Mouse (Mus musculus): ENCODE results near the gene Pold3.
"Not testable (repeated sequence)": the region's sequence is repeated elsewhere in the genome, so short reads cannot be mapped to it uniquely, and the experiment has no call there.

The Pold3 gene

GRCm38 (mm10) chr7:100114279-100114678, 7.1 kb downstream of the Pold3 start:
- in situ Hi-C loops (cut with MboI; ENCODE audit: unreplicated experiment in 2 of 2) = no loop called here

- in situ Hi-C loops (cut with MboI; ENCODE audit: unreplicated experiment in 2 of 2) = no loop called here
These were observed 7.5 kb downstream of the Pold3 start for GRCm38 (mm10) chr7:100113821-100114220.

GRCm38 (mm10) chr7:100111506-100111905, 9.9 kb downstream of the Pold3 start:
- in situ Hi-C loops (cut with MboI; ENCODE audit: unreplicated experiment in 2 of 2) = no loop called here

GRCm38 (mm10) chr7:100108341-100108740, 13.0 kb downstream of the Pold3 start:
- in situ Hi-C loops (cut with MboI; ENCODE audit: unreplicated experiment in 2 of 2) = loop anchor here (5.0 to 10.0 kb wide), 2 partner anchors 181 to 184 kb away; no protein-coding TSS in a partner anchor

GRCm38 (mm10) chr7:100104677-100105076, 16.7 kb downstream of the Pold3 start:
- in situ Hi-C loops (cut with MboI; ENCODE audit: unreplicated experiment in 2 of 2) = loop anchor here (5.0 to 10.0 kb wide), 2 partner anchors 177 to 180 kb away; no protein-coding TSS in a partner anchor

GRCm38 (mm10) chr7:100100031-100100595, 21.3 kb downstream of the Pold3 start:
- in situ Hi-C loops (cut with MboI; ENCODE audit: unreplicated experiment in 2 of 2) = loop anchor here in 1 of 2 experiments (10.0 kb wide), 1 partner anchor 175 kb away; no protein-coding TSS in a partner anchor

- in situ Hi-C loops (cut with MboI; ENCODE audit: unreplicated experiment in 2 of 2) = no loop called here
These were observed 34.5 kb downstream of the Pold3 start for GRCm38 (mm10) chr7:100086891-100087290.

GRCm38 (mm10) chr7:100086159-100086755, 35.1 kb downstream of the Pold3 start:
- in situ Hi-C loops (cut with MboI; ENCODE audit: unreplicated experiment in 2 of 2) = no loop called here

GRCm38 (mm10) chr7:100083812-100084211, 37.6 kb downstream of the Pold3 start:
- in situ Hi-C loops (cut with MboI; ENCODE audit: unreplicated experiment in 2 of 2) = no loop called here

GRCm38 (mm10) chr7:100082836-100083235, 38.5 kb downstream of the Pold3 start:
- in situ Hi-C loops (cut with MboI; ENCODE audit: unreplicated experiment in 2 of 2) = no loop called here

GRCm38 (mm10) chr7:100080087-100080781, 41.1 kb downstream of the Pold3 start:
- in situ Hi-C loops (cut with MboI; ENCODE audit: unreplicated experiment in 2 of 2) = no loop called here

- in situ Hi-C loops (cut with MboI; ENCODE audit: unreplicated experiment in 2 of 2) = no loop called here
These were observed 44.3 kb downstream of the Pold3 start for GRCm38 (mm10) chr7:100077071-100077470.

GRCm38 (mm10) chr7:100076296-100076695, 45.1 kb downstream of the Pold3 start:
- in situ Hi-C loops (cut with MboI; ENCODE audit: unreplicated experiment in 2 of 2) = no loop called here

- in situ Hi-C loops (cut with MboI; ENCODE audit: unreplicated experiment in 2 of 2) = no loop called here
These were observed 47.4 kb downstream of the Pold3 start for GRCm38 (mm10) chr7:100073959-100074358.

GRCm38 (mm10) chr7:100052991-100053390, 68.4 kb downstream of the Pold3 start:
- in situ Hi-C loops (cut with MboI; ENCODE audit: unreplicated experiment in 2 of 2) = not testable (repeated sequence)

GRCm38 (mm10) chr7:100051904-100052303, 69.5 kb downstream of the Pold3 start:
- in situ Hi-C loops (cut with MboI; ENCODE audit: unreplicated experiment in 2 of 2) = no loop called here

GRCm38 (mm10) chr7:100046486-100046885, 74.9 kb downstream of the Pold3 start:
- in situ Hi-C loops (cut with MboI; ENCODE audit: unreplicated experiment in 2 of 2) = no loop called here

- in situ Hi-C loops (cut with MboI; ENCODE audit: unreplicated experiment in 2 of 2) = no loop called here
These were observed 77.7 kb downstream of the Pold3 start for GRCm38 (mm10) chr7:100043605-100044031.

- in situ Hi-C loops (cut with MboI; ENCODE audit: unreplicated experiment in 2 of 2) = no loop called here
These were observed 78.3 kb downstream of the Pold3 start for GRCm38 (mm10) chr7:100043096-100043495.

- in situ Hi-C loops (cut with MboI; ENCODE audit: unreplicated experiment in 2 of 2) = no loop called here
These were observed 79.2 kb downstream of the Pold3 start for GRCm38 (mm10) chr7:100042120-100042519.

GRCm38 (mm10) chr7:100036495-100036894, 84.9 kb downstream of the Pold3 start:
- in situ Hi-C loops (cut with MboI; ENCODE audit: unreplicated experiment in 2 of 2) = no loop called here

GRCm38 (mm10) chr7:100036050-100036449, 85.3 kb downstream of the Pold3 start:
- in situ Hi-C loops (cut with MboI; ENCODE audit: unreplicated experiment in 2 of 2) = no loop called here

Measured in v-Abl transformed pro-B cells (cell line).